Comparison of ENCODE assay signal across 15 mouse cellular contexts in genomic region chr4:103754561-103754960, GRCm38 (mm10).
"Had no signal": no experiment of that assay in that cellular context is flagged by ENCODE, and none has a peak within 500 bp of the region (broad histone marks: within the 10 kb centered on the region; RNA-seq: fewer than 3 reads in every experiment).

No protein-coding gene starts in this region.

- H3K9ac ChIP-seq: kidney, embryonic 15.5 days; liver, embryonic 14.5 days; neural tube, embryonic 13.5 days; stomach, embryonic 15.5 days had no signal

- H3K27ac ChIP-seq: kidney, embryonic 15.5 days; liver, embryonic 14.5 days; neural tube, embryonic 13.5 days; stomach, embryonic 15.5 days had no signal

- H3K27me3 ChIP-seq: kidney, embryonic 15.5 days; neural tube, embryonic 13.5 days; stomach, embryonic 15.5 days had no signal

- H3K4me3 ChIP-seq: kidney, embryonic 15.5 days; neural tube, embryonic 13.5 days; stomach, embryonic 15.5 days had no signal

- ATAC-seq: lung, postnatal 0 days; midbrain, embryonic 16.5 days had no signal

- H3K36me3 ChIP-seq: kidney, embryonic 15.5 days; neural tube, embryonic 13.5 days; stomach, embryonic 15.5 days had no signal

- H3K9me3 ChIP-seq: kidney, embryonic 15.5 days; neural tube, embryonic 13.5 days; stomach, embryonic 15.5 days had no signal

- H3K4me1 ChIP-seq: kidney, embryonic 15.5 days; stomach, embryonic 15.5 days had no signal

- DNase-seq: kidney, adult 2 months; kidney, postnatal 14 days; left cerebral cortex, postnatal 4 days; lung, adult 18-20 months; lung, postnatal 4 days; retina, postnatal 1 day; right cerebral cortex, postnatal 14 days; thymus, postnatal 36 days had no signal

- H3K4me2 ChIP-seq: kidney, embryonic 15.5 days; midbrain, embryonic 11.5 days; neural tube, embryonic 13.5 days; stomach, embryonic 15.5 days had no signal
